Mouse (Mus musculus) thymus, postnatal 10 days (tissue): ENCODE data around the gene Csmd2.

ENCODE experiments used
- DNase-seq, 2 experiments: peaks; one replicate each; pipeline ENCODE4 v3.0.0; 2021; ENCODE audit warnings: low spot score in 2 of 2

Csmd2 gene

GRCm38 (mm10) chr4:128241854-128242356 is 254.2 kb downstream of the Csmd2 start:
- DNase-seq: no peak

DNA sequence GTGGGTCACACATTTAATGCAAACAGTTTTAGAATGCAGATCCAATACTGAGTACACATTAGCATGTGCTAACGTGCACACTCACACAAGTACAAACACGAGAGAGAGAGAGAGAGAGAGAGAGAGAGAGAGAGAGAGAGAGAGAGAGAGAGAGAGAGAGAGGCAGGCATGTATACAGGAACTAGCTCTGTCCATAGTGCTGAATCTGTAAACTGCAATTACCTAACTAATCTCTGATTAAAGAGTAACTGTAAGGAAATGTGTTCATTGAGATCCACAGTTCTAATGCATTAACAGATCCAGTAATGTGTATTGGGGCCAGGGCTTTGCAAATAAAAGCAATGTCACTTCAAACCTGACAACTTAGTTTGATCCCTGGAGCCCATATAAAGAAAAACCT is 257.5 kb downstream of the Csmd2 start:
- DNase-seq: no peak

DNA sequence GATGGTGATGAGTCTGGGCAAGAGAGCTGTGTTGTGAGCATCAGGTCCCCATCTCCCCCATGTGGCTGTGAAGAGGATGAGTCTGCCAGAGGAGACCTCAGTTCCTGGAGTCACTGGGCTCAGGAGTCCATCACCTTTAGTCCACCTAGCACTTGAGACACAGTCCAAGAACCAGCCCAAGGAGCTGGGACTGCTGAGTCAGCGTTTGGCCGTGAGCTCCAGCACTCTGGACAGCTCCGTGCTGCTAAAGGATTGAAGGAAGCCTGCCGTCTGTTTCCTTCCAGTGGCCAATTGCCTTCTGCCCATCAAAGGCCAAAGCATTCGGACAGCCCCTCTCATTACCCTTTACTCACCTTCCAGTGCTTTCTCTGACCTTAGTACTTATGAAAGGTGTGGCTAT is 261.0 kb downstream of the Csmd2 start:
- no peak for DNase-seq

DNA sequence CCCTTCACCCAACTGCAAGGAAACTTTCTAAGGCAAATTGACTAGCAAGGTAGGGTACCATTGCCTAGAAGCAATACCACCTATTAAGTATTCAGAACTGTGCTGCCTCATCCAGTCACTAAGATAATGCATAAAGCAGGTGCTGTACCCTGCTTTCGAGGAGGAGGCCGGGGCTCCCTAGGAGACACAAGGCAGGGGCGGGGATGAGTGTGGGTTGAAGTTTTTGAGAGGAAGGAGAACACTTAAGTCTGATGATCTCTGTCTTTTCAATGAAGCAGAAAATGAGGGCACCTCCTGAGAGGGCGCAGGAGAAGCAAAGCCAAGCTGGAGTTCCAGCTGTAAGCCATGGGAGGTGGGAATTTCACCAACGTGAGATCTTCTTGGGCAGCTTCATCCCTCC is 271.6 kb downstream of the Csmd2 start:
- DNase-seq: no peak

DNA sequence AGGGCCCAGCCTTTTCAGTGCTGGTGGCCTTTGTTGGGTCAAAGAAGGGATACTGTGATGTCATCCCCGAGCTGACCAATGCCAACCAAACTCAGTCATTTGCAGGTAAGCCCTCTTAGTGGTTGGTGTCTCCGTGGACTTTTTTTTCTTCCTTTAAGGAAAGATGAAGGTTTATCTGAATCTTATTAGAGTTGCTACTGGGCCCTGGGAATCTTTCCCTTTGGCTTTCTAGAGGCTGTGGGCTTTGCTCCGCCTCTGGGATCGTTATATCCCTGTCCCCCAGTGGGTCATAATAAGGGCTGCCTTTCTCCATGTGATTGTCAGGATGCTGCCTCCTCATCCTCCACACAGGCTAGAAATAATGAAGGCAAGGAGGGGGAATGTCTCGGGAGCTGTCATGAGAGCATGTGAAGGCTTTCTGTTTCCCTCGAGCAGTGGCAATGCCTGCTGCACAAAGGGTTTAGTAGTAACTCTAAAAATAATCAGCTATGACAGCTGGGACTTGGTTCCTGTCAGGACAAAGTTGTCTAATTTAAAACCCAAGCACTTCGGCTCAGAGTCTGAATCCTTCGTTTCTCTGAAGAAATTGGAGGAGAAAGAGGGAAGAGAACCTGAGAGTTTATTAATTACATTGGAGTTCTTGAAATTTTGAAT is 273.4 kb downstream of the Csmd2 start, which contains the start of gene Hmgb4:
Hmgb4 (minus strand) TSS at position 51 of the 654 bp plus-strand sequence.
- no peak for DNase-seq

DNA sequence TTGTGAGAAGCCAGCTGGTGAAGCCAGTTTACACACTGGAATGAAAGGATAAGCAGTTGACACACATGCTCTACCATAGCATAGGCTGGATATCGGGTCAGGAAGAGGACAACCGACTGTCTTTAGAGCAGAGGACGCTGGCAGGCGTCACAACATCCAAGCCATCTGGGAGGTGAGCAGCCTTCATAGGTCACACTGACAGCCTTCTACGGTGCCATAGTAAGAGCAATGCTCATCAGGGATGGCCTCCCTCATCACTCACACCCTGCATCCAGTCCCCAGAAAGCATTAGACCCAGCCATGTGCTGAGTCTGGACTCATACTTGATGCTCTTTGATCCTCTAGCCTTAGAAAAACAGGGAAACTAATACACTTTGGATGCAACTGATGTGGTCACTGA is 276.8 kb downstream of the Csmd2 start:
- no peak for DNase-seq

DNA sequence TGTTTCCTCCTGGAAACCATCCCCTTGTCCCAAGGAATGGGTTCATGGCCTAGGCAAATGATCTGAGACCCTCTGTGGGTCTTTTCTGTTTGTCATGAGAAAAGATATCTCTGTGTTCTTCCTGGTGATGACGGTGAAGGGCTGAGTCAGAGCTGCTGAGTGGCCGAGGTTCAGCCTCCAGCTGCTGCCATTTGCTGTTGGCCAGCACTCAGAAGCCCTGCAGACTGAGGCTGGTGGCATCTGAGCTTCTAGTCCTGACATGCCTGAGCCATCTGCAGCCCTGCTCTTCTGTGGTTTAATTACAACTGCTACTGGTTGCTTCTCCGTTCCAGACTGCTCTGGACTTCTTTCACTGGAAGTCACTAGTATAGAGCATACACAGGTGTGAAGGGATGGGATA is 277.7 kb downstream of the Csmd2 start:
- DNase-seq: no peak

DNA sequence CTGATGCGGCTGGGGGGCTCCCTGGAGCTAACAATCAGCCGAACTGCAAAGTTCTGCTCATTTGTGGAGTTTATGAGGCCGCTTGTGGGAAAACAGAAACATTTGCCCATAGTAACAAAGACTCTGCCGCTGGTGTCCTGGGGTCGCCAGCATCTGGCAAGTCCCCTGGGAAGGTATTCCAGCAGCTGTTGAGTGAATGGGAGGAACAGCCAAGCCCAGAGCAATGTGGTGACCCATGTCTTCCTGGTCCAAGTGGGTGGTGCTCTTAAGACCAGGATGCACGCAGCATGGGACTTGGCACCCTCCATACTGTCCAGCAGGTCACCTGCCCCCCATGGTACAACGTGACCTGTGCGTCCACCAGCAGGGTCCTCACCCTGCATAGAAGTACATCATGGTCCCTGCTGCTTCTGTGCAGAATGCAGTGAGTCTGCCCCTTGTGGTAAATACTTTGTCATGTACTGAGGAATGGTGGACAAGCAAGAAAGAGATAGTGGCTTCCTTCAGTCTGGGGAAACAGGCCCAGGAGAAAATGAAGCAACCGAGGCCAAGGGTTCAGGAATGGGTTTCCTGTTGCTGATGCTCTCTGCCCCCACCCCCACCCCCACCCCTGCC is 281.7 kb downstream of the Csmd2 start:
- no peak for DNase-seq

- DNase-seq: no peak
Measured at GRCm38 (mm10) chr4:128270177-128270576, 282.5 kb downstream of the Csmd2 start.

- DNase-seq: no peak
Measured at GRCm38 (mm10) chr4:128270931-128271330, 283.3 kb downstream of the Csmd2 start.

DNA sequence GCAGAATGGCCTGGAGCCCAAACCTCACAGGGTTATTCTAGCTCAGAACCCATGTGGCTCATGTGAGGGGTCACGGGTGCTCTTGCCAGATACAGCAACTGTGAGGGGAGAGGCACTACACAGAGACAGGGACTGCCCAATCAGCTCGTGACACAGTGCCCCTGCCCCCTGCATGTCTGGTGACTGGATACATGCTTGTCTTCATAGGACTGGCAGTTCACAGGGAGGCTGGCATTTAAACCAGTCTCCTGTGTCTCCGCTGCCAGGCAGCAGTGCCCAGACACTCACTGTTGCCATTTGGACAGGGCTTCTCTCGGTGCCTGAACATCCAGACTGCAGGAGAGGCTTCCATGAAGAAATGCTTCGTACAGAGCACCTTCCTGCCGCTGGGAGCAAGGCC is 284.8 kb downstream of the Csmd2 start:
- no peak for DNase-seq

DNA sequence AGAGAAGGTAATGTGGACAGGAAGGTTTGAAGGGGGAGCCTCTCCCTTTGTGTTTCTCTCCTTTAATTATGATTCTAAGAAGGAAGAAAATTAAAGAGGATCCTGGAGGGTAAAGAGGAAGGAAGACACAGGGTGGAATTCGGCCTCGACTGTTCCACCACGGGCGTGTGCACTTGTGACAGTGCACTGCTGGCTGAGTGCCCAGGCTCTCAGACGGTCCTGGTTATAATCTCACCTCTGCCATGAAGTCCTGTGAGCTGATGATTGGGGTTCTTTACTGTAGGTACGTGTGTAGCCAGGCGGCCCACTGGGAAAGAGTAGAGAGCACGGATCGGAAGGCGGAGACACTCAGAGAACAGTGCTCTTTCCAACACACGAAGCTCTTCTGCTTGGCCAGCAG is 285.5 kb downstream of the Csmd2 start:
- no peak for DNase-seq

DNA sequence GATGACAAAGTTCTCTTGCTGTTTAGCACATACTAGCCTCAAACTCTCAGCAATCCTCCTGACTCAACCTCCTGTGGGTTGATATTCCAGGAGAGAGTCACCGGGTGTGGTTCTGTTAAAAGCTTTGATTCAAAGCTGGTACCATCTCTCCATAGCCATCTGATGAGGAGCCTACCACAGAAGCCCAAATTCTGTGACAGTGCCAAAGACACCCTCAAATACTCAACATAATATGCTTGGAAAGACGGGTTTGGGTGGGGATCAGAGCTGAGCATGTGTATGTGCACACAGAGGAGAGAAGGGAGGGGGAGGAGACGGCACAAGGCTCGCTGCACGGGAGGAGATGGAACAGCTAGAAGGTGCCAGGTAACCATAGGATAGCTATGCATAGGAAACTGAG is 287.5 kb downstream of the Csmd2 start:
- no peak for DNase-seq

- DNase-seq: no peak
Measured at GRCm38 (mm10) chr4:128275586-128275985, 287.9 kb downstream of the Csmd2 start.

GRCm38 (mm10) chr4:128285009-128285408 is 297.4 kb downstream of the Csmd2 start:
- DNase-seq: no peak

- no peak for DNase-seq
Measured at GRCm38 (mm10) chr4:128288095-128288494, 300.4 kb downstream of the Csmd2 start.

DNA sequence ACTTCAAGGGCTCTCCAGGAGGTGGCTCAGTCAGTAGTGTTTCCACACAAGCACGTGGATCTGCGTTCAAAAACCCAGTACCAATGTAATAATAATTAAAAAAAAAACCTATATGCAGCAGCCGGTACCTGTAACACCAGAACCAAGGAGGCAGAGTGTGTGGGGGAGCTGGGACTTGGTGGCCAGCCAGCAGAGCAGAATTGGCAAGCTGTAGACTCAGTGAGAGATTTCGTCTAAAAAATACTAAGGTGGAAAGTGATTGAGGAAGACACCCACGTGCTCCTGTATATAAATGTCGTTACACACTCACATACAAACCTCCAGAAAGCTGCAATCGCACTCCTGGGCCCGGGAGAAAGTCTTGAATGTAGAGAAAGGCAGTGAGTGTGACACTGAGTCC is 316.4 kb downstream of the Csmd2 start:
- DNase-seq: no peak

DNA sequence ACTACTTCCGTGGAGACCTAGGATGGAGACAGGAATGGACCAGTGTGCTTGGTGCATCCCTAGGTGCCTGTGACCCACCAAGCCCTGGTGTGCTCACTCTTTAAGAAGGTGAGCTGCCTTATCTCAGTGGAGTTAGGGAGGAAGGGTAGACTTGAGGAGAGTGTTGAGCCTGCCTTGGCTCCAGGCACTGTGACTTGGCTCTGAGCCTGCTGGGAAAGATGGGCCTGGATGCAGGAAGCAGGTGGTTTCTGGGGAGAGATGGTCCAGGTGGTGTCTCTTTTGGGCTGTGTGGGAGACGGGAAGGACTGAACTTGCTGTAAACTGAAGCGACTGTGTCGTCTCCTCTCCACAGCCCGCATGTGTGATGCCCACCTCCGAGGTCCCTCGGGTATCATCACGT is 318.4 kb downstream of the Csmd2 start:
- no peak for DNase-seq

DNA sequence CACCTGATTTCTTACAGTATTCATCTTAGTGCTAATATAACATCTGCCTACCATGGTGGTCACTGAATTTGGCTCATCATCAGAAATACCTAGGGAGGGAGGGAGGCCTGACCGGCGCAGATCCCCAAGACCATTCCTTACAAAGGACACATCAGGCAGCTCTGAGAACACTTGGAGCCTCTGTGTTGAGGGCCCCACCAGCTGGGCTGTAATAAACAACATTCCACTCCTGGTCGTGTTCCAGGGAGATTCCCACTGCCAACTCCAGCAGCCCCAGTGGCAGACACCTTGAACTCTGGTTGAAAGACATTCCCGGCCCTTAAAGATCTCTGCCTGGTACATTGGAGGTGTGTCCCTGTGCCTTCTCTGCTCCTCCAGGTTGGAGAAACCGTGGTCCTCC is 327.7 kb downstream of the Csmd2 start:
- DNase-seq: no peak

DNA sequence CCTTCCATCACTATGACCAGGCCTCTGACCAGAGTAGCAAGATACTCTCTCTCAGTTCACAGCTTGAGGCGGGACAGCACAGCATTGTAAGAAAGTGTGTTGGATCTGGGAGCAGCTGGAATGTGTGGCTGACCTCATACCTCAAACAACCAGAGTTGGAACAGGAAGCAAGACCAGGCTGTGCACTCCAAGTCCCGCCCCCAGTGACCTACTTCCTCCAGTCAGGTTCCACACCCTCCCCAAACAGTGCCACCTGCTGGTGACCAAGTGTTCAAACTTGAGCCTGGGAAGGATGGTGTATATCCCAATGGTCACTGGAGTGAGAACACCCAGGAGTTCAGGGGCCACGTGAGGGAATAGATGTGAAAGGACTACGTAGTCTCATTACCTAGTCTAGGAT is 330.3 kb downstream of the Csmd2 start:
- peak in 1 of 2 experiments; percentile 6 for DNase-seq

- DNase-seq: no peak
Measured at GRCm38 (mm10) chr4:128325511-128325910, 337.9 kb downstream of the Csmd2 start.

- DNase-seq: no peak
Measured at GRCm38 (mm10) chr4:128326755-128327154, 339.1 kb downstream of the Csmd2 start.

DNA sequence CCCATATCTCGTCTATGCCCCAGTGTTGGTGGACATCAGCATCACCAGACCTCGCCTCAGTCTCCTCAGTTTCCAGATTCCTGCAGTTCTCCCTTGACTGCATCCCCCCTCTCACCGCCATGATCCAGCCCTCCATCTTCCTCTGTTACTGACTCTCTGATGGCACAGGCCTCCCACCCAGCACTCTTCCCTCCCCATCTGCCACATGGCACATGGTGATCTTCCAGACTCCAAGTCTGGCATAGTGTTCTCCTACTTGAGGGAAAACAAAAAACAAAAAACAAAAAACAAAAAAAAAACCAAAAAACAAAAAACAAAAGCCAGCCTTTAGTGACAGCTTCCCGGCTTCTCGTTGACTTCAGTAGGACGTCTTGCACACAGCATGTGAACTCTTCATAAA is 339.8 kb downstream of the Csmd2 start:
- no peak for DNase-seq

GRCm38 (mm10) chr4:128330519-128330918 is 342.9 kb downstream of the Csmd2 start:
- no peak for DNase-seq
